Comparison of ENCODE assay signal across 9 mouse cellular contexts in the genomic region with DNA sequence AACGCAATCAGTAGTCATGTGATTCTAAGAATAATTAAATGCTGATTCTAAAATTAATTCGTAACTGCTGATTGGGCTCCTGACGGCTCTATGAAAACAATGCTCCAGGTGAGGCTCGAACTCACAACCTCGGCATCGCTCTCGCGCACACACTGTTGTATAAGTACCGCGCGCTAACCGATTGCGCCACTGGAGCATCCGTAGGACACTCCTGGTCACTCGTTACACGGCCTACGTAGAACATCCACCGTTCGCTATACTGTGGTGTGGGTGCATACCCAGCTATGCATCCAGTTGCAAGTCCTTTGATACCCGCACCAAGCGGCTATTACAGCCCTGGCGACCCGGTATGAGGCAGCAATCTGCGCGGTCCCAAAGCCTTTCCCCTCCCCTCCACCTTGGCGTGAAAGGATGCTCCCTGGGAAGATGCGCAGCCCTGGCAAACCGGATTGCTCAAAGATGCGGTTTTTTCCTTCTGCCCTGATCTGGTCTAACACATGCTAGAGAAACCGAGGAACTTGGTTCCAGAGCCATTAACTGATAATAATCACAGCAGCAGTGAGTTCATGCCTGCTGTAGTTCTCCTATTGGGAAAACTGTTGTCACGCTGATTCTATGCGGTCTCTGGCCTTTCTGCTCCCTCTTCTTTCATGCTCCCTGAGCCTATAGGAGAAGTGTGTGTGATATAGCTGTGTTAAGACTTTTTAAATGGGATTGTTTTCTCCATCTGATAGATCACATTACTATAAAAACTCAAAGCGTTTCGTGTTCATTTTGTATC. TPM values are rescaled to one million over a fixed set of nuclear protein-coding genes. Genes with fewer than 3 reads are reported as not detected.
A peak's percentile ranks its signal among the peaks of the same experiment; 100 is the strongest.
DNase-seq lines count a peak whose midpoint lies in the region; ATAC-seq and TF ChIP-seq lines count a peak whose summit lies in the region.
"Had no signal": no experiment of that assay in that cellular context is flagged by ENCODE, and none has a peak within 500 bp of the region (broad histone marks: within the 10 kb centered on the region; RNA-seq: fewer than 3 reads in every experiment).

No protein-coding gene starts in this region.

- no peak overlapping the region for H3K27ac ChIP-seq in heart, embryonic 11.5 days (ENCODE audit: low read depth, low read length)
- H3K27ac ChIP-seq in bone marrow macrophage, adult 2 months (ENCODE audit: insufficient read depth, low read depth, low read length) = no peak overlapping the region
- H3K27ac ChIP-seq in neural tube, embryonic 13.5 days (replicated peaks) = no peak overlapping the region

- H3K27me3 ChIP-seq in heart, embryonic 11.5 days (ENCODE audit: control insufficient read depth, insufficient read depth, low read length) = no peaks in the 10 kb centered on the region
- no peaks in the 10 kb centered on the region for H3K27me3 ChIP-seq in neural tube, embryonic 13.5 days

- intact Hi-C loops in heart, postnatal 25 days (cut with DNase I) = no loop called here
- intact Hi-C loops in left cerebral cortex, postnatal 36 days (cut with DNase I) = no loop called here

- ATAC-seq in heart, embryonic 11.5 days (replicated peaks; ENCODE audit: insufficient number of reproducible peaks, low FRiP score, low TSS enrichment) = peak; percentile 63; the same call in 1 of the 2 replicates
- ATAC-seq in neural tube, embryonic 13.5 days (ENCODE audit: low read depth) = peak; percentile 91
- no peak for ATAC-seq in granulocyte monocyte progenitor cell, adult 5-6 weeks (replicated peaks; ENCODE audit: poor library complexity, severe bottlenecking)

- no peak for TF ChIP-seq POLR2A in bone marrow macrophage, adult 2 months (IDR thresholded peaks at IDR 0.05; ENCODE audit: borderline replicate concordance, low read depth, low read length)

- no peaks in the 10 kb centered on the region for H3K9me3 ChIP-seq in heart, embryonic 11.5 days (replicated peaks; ENCODE audit: control insufficient read depth, low read length)
- H3K9me3 ChIP-seq in neural tube, embryonic 13.5 days = no peaks in the 10 kb centered on the region
- H3K9me3 ChIP-seq: G1E had no signal

- 0 out of 2 replicates have a peak overlapping the region, but pooled peaks have one; percentile 28 for H3K9ac ChIP-seq in heart, embryonic 11.5 days (ENCODE audit: low read depth, low read length)
- H3K9ac ChIP-seq in neural tube, embryonic 13.5 days = peak overlapping the region; percentile 55; the same call in 1 of the 2 replicates

- peak overlapping the region; percentile 45 for H3K4me3 ChIP-seq in heart, embryonic 11.5 days (ENCODE audit: low read depth, low read length)
- peak overlapping the region; percentile 55 for H3K4me3 ChIP-seq in bone marrow macrophage, adult 2 months (ENCODE audit: insufficient read depth, low read length)
- H3K4me3 ChIP-seq in neural tube, embryonic 13.5 days = peak overlapping the region; percentile 39

- H3K4me2 ChIP-seq in heart, embryonic 11.5 days = peak overlapping the region; percentile 64
- peak overlapping the region; percentile 53 for H3K4me2 ChIP-seq in neural tube, embryonic 13.5 days

- no peaks in the 10 kb centered on the region for H3K4me1 ChIP-seq in heart, embryonic 11.5 days (ENCODE audit: control insufficient read depth, insufficient read depth, low read length)
- H3K4me1 ChIP-seq in bone marrow macrophage, adult 2 months (ENCODE audit: control insufficient read depth, insufficient read depth, low read length) = peaks cover 2% of the 10 kb centered on the region; the same call in 1 of the 2 replicates
- 0 out of 2 replicates have a peak, but pooled peaks cover 15% of the 10 kb centered on the region for H3K4me1 ChIP-seq in neural tube, embryonic 13.5 days (replicated peaks)

- no peak for DNase-seq in heart, postnatal 25 days (ENCODE audit: low spot score)
- DNase-seq in frontal cortex, postnatal 14 days (ENCODE audit: low spot score in 2 of 2) = peak; percentile 66 to 72
- peak; percentile 75 to 77 for DNase-seq in left cerebral cortex, postnatal 36 days (ENCODE audit: low spot score in 2 of 2)
- no peak for DNase-seq in gastrocnemius, postnatal 25 days

- no peak for TF ChIP-seq CTCF in bone marrow macrophage, adult 2 months (IDR thresholded peaks at IDR 0.05; ENCODE audit: low read depth, low read length)

- WGBS in heart, embryonic 11.5 days (ENCODE audit: insufficient replicate concordance) = 3% methylated on average over 34 of the region's 34 CpGs
- WGBS in neural tube, embryonic 13.5 days = 2% methylated on average over 34 of the region's 34 CpGs

- H3K36me3 ChIP-seq in heart, embryonic 11.5 days (ENCODE audit: control insufficient read depth, insufficient read depth, low read length) = no peaks in the 10 kb centered on the region
- H3K36me3 ChIP-seq in neural tube, embryonic 13.5 days = no peaks in the 10 kb centered on the region
- H3K36me3 ChIP-seq: G1E had no signal

RNA-seq across cellular contexts. Expression of gene Vmn1r223, which starts 23.6 kb away (rescaled TPM):
- polyA plus RNA-seq in heart, embryonic 11.5 days (2014; fragmentation: Nextera tagmentation; extraction: Ambion mirVana) = not detected in 2 replicates
- total RNA-seq in heart, postnatal 25 days (2021) = not detected
- polyA plus RNA-seq in bone marrow macrophage, adult 2 months (2012; ENCODE audit: insufficient read depth, insufficient read length, missing spikeins) = not detected in 2 replicates
- total RNA-seq in left cerebral cortex, postnatal 36 days (2021) = not detected
- not detected in 2 replicates for polyA plus RNA-seq in neural tube, embryonic 13.5 days (2015; fragmentation: Nextera tagmentation; extraction: Ambion mirVana)
- total RNA-seq in granulocyte monocyte progenitor cell, adult 5-6 weeks (2014; fragmentation: Nextera tagmentation) = not detected in 2 replicates
- total RNA-seq in granulocyte monocyte progenitor cell, adult 5-6 weeks (2017) = not detected in 2 replicates
- total RNA-seq in gastrocnemius, postnatal 25 days (2021) = not detected
- polyA plus RNA-seq: G1E had no signal

RNA-seq across cellular contexts. Expression of gene Vmn1r222, which starts 34.8 kb away (rescaled TPM):
- polyA plus RNA-seq in heart, embryonic 11.5 days (2014; fragmentation: Nextera tagmentation; extraction: Ambion mirVana) = not detected in 2 replicates
- total RNA-seq in heart, postnatal 25 days (2021) = not detected
- not detected in 2 replicates for polyA plus RNA-seq in bone marrow macrophage, adult 2 months (2012; ENCODE audit: insufficient read depth, insufficient read length, missing spikeins)
- not detected for total RNA-seq in left cerebral cortex, postnatal 36 days (2021)
- polyA plus RNA-seq in neural tube, embryonic 13.5 days (2015; fragmentation: Nextera tagmentation; extraction: Ambion mirVana) = not detected in 2 replicates
- not detected in 2 replicates for total RNA-seq in granulocyte monocyte progenitor cell, adult 5-6 weeks (2014; fragmentation: Nextera tagmentation)
- not detected in 2 replicates for total RNA-seq in granulocyte monocyte progenitor cell, adult 5-6 weeks (2017)
- not detected for total RNA-seq in gastrocnemius, postnatal 25 days (2021)
- total RNA-seq: G1E had no signal
- polyA plus RNA-seq: G1E had no signal

RNA-seq across cellular contexts. Expression of gene Vmn1r221, which starts 56.6 kb away (rescaled TPM):
- not detected in 2 replicates for polyA plus RNA-seq in heart, embryonic 11.5 days (2014; fragmentation: Nextera tagmentation; extraction: Ambion mirVana)
- total RNA-seq in heart, postnatal 25 days (2021) = not detected
- 0.09 and 0.13 TPM in 2 replicates for polyA plus RNA-seq in bone marrow macrophage, adult 2 months (2012; ENCODE audit: insufficient read depth, insufficient read length, missing spikeins)
- total RNA-seq in left cerebral cortex, postnatal 36 days (2021) = not detected
- not detected in 2 replicates for polyA plus RNA-seq in neural tube, embryonic 13.5 days (2015; fragmentation: Nextera tagmentation; extraction: Ambion mirVana)
- total RNA-seq in granulocyte monocyte progenitor cell, adult 5-6 weeks (2014; fragmentation: Nextera tagmentation) = not detected in 2 replicates
- total RNA-seq in granulocyte monocyte progenitor cell, adult 5-6 weeks (2017) = not detected in 2 replicates
- total RNA-seq in gastrocnemius, postnatal 25 days (2021) = not detected
- polyA plus RNA-seq: G1E had no signal

Comparison
In these comparisons a context has a peak if more than half of its experiments do, and no peak if none do; other contexts are left out.
1. DNase-seq: peak in frontal cortex, postnatal 14 days (2 of 2) and left cerebral cortex, postnatal 36 days (2 of 2); none in heart, postnatal 25 days (single experiment) and gastrocnemius, postnatal 25 days (single experiment).
2. Peak in every context shown above with its lines, with median percentiles within 50 percentile points of each other: H3K4me3 ChIP-seq.